8 mouse cellular contexts compared by ENCODE assay signal in genomic region chr12:105483503-105483902, GRCm38 (mm10). TPM values are rescaled to one million over a fixed set of nuclear protein-coding genes. Genes with fewer than 3 reads are reported as not detected.
DNase-seq lines count a peak whose midpoint lies in the region; ATAC-seq and TF ChIP-seq lines count a peak whose summit lies in the region.

No protein-coding gene starts in this region.

- no peak for TF ChIP-seq EP300 in stomach, postnatal 0 days (optimal IDR thresholded peaks at IDR 0.05)

- no peaks in the 10 kb centered on the region for H3K9me3 ChIP-seq in stomach, postnatal 0 days (ENCODE audit: control insufficient read depth, low read length)

- no peak for DNase-seq in frontal cortex, postnatal 14 days (ENCODE audit: low spot score in 2 of 2)
- DNase-seq in A20 (ENCODE audit: low read depth, low spot score): peak; percentile 45
- DNase-seq in cerebellum, postnatal 10 days: peak; percentile 69 to 79
- DNase-seq in kidney, postnatal 14 days: peak; percentile 51
- DNase-seq in stomach, postnatal 0 days (ENCODE audit: low spot score): no peak
- no peak for DNase-seq in right cerebral cortex, postnatal 4 days
- DNase-seq in layer of hippocampus, adult 9-11 months: no peak

- WGBS in stomach, postnatal 0 days: 45% methylated on average over 2 of the region's 3 CpGs

- TF ChIP-seq CTCF in stomach, postnatal 0 days (IDR thresholded peaks at IDR 0.05; ENCODE audit: low read depth): peak; percentile 81

- H3K9ac ChIP-seq in stomach, postnatal 0 days (ENCODE audit: low read length): no peak overlapping the region

- no peaks in the 10 kb centered on the region for H3K4me1 ChIP-seq in stomach, postnatal 0 days (replicated peaks; ENCODE audit: control insufficient read depth, insufficient read depth)

- H3K27me3 ChIP-seq in stomach, postnatal 0 days (ENCODE audit: control insufficient read depth, insufficient read depth, low read length): no peaks in the 10 kb centered on the region

- no peak overlapping the region for H3K4me3 ChIP-seq in stomach, postnatal 0 days (ENCODE audit: low read depth, low read length)

- no peak overlapping the region for H3K4me2 ChIP-seq in stomach, postnatal 0 days (replicated peaks; ENCODE audit: low read depth)

- no peak overlapping the region for H3K27ac ChIP-seq in stomach, postnatal 0 days (replicated peaks)

- no peaks in the 10 kb centered on the region for H3K36me3 ChIP-seq in stomach, postnatal 0 days (ENCODE audit: control insufficient read depth, insufficient read depth, low read length)

- ATAC-seq in frontal cortex, adult (ENCODE audit: low TSS enrichment): peak; percentile 78
- ATAC-seq in stomach, postnatal 0 days (ENCODE audit: low FRiP score, low TSS enrichment): no peak

RNA-seq across cellular contexts. Expression of gene D430019H16Rik, which starts 29.8 kb away (rescaled TPM):
- 0.50 and 0.55 TPM in 2 replicates for polyA plus RNA-seq in stomach, postnatal 0 days (2015; fragmentation: Nextera tagmentation; extraction: Ambion mirVana)

Comparison
In these comparisons a context has a peak if more than half of its experiments do, and no peak if none do; other contexts are left out.
1. DNase-seq: peak in A20 (single experiment), cerebellum, postnatal 10 days (2 of 2) and kidney, postnatal 14 days (single experiment); none in frontal cortex, postnatal 14 days (0 of 2), stomach, postnatal 0 days (single experiment), right cerebral cortex, postnatal 4 days (single experiment) and layer of hippocampus, adult 9-11 months (single experiment).